Mouse (Mus musculus) midbrain, embryonic 13.5 days (tissue): Measurements from ENCODE around the gene Col5a1. TPM values are rescaled to one million over a fixed set of nuclear protein-coding genes. Genes with fewer than 3 reads are reported as not detected.

Source experiments
- ATAC-seq: fragments of 200-750 bp; cut with Nextera tagmentation; 2 replicates; pipeline ENCODE4 v1.8.0; 2017; ENCODE audit warnings: mild to moderate bottlenecking, moderate TSS enrichment, moderate library complexity
- H3K27ac ChIP-seq: fragments of 300-500 bp; sonication (generic); 2 replicates; pipeline ENCODE4 v1.5.1; 2015; ENCODE audit warnings: inconsistent platforms, mild to moderate bottlenecking, moderate library complexity
- H3K27me3 ChIP-seq: fragments of 300-500 bp; sonication (generic); 2 replicates; pipeline ENCODE4 v1.6.1; 2015; ENCODE audit warnings: mild to moderate bottlenecking, inconsistent platforms
- H3K36me3 ChIP-seq: fragments of 300-500 bp; sonication (generic); 2 replicates; pipeline ENCODE4 v1.6.1; 2015; ENCODE audit warnings: mild to moderate bottlenecking, inconsistent platforms
- H3K4me1 ChIP-seq: fragments of 300-500 bp; sonication (generic); replicated peaks from 2 replicates; pipeline ENCODE4 v1.6.1; 2015; ENCODE audit warnings: inconsistent platforms
- H3K4me2 ChIP-seq: fragments of 300-500 bp; sonication (generic); replicated peaks from 2 replicates; pipeline ENCODE4 v1.6.1; 2015; ENCODE audit warnings: moderate library complexity, mild to moderate bottlenecking, inconsistent platforms
- H3K4me3 ChIP-seq: fragments of 300-500 bp; sonication (generic); replicated peaks from 2 replicates; pipeline ENCODE4 v1.5.1; 2015; ENCODE audit warnings: mild to moderate bottlenecking, inconsistent platforms
- H3K9ac ChIP-seq: fragments of 300-500 bp; sonication (generic); replicated peaks from 2 replicates; pipeline ENCODE4 v1.6.1; 2015; ENCODE audit warnings: mild to moderate bottlenecking, inconsistent platforms
- H3K9me3 ChIP-seq: fragments of 300-500 bp; sonication (generic); 2 replicates; pipeline ENCODE4 v1.6.1; 2016; ENCODE audit warnings: mild to moderate bottlenecking, inconsistent platforms
- WGBS: fragments of 180-500 bp; shearing (Covaris S2); methylation state at CpG from one replicate; pipeline ENCODE4 v1.1.7; 2015; 5-methylcytosine and 5-hydroxymethylcytosine counted together
- polyA plus RNA-seq: library from polyadenylated mRNA; unstranded; fragments of >200 nt; fragmentation: Nextera tagmentation; extraction: Ambion mirVana; gene quantifications from 2 replicates; pipeline ENCODE4 v1.2.1, GENCODE M21; 2015

Gene Col5a1
- polyA plus RNA-seq, 1 experiment from 2014 or later = 9.2 TPM

DNA sequence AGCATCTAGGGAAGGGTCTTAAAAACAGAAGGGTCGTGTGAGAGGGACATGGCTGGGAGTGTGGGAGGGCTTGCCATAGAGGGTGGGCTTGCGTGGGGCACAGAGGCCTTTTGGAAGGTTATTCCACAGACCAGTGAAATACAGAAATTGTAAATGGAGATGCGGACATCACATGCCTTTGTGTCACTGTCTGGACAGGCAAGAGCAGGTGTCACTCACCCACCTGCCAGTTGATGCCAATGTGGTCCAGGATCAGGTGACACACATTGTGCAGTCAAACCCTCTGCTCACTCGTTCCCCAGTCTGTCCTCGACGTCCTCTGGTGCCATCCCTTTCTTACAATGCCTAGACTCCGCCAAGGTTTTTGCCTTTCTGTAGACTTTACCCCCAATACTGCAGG lies 160.9 kb downstream of the Col5a1 start:
- ATAC-seq = no peak
- Histone ChIP-seq H3K9me3 (peaks cover 12% of the 10 kb centered on the region; the same call in 1 of the 2 replicates), H3K27ac (no peak overlapping the region), H3K36me3 (no peaks in the 10 kb centered on the region), H3K27me3 (no peaks in the 10 kb centered on the region), H3K4me1 (no peaks in the 10 kb centered on the region), H3K4me3 (no peak overlapping the region), H3K4me2 (no peak overlapping the region), H3K9ac (no peak overlapping the region)
- WGBS = 82% methylated on average over 7 of the region's 7 CpGs

DNA sequence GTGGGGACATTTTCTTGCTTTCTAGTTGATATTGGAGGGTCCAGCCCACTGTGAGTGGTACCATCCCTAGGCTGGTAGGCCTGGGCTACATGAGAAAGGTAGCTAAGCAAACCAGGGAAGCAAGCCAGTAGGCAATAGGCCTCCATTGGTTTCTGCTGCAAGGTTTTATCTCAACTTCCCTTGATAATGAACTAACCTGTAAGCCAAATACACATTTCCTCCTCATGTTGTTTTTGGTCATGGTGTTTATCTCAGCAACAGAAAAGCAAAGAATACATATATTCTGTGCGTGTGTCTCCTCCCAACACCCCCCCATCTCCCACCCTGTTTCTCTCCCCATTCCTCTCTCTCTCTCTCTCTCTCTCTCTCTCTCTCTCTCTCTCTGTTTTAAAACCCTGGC lies 173.7 kb downstream of the Col5a1 start:
- WGBS = 92% methylated on average over 1 of the region's 1 CpGs
- no peak for ATAC-seq

GRCm38 (mm10) chr2:28063711-28064338 lies 177.6 kb downstream of the Col5a1 start:
- no peak for ATAC-seq
- Histone ChIP-seq H3K9me3 (no peaks in the 10 kb centered on the region), H3K27ac (no peak overlapping the region), H3K27me3 (no peaks in the 10 kb centered on the region), H3K9ac (no peak overlapping the region), H3K4me3 (no peak overlapping the region), H3K4me1 (peaks cover 17% of the 10 kb centered on the region), H3K4me2 (no peak overlapping the region), H3K36me3 (no peaks in the 10 kb centered on the region)
- 90% methylated on average over 4 of the region's 4 CpGs for WGBS

More for the DNA sequence above, 173.7 kb downstream of the Col5a1 start:
- Histone ChIP-seq H3K27me3 (no peaks in the 10 kb centered on the region), H3K4me2 (no peak overlapping the region), H3K36me3 (no peaks in the 10 kb centered on the region), H3K9me3 (no peaks in the 10 kb centered on the region), H3K27ac (no peak overlapping the region), H3K4me3 (no peak overlapping the region), H3K9ac (no peak overlapping the region), H3K4me1 (no peaks in the 10 kb centered on the region)

DNA sequence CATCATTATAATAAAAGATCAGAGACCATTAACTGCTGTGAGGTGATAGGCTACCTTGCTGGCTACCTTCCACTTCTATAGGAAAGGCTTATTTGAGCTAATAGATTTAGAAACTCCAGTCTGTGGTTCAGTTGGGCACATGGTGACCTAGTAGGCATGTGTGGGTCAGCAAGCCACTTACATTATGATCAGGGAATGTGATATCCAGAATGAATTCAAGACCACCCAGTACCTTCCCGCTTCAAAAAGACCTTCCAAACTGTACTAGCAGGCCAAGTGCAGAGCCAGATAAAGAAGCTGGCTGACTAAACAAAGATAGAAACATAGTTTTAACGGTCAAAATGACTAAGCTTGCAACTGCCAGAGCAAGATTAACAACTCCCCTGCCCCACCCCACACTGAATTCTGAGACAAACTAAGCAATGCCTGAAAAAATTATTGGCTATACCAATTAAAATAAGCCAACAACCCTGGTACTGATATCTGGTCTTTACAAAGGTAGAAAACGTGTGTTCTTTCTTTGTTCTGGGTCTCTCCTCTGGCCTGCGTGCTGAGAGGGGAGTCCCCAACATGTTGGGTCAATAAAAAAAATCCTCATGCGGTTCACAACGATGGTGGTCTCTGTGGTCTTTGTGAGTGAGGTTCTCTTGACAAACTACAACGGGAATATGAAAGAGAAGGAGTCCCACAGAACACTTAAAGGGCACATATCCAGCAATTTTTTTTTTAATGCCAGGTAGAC lies 178.3 kb downstream of the Col5a1 start:
- no peak for ATAC-seq

DNA sequence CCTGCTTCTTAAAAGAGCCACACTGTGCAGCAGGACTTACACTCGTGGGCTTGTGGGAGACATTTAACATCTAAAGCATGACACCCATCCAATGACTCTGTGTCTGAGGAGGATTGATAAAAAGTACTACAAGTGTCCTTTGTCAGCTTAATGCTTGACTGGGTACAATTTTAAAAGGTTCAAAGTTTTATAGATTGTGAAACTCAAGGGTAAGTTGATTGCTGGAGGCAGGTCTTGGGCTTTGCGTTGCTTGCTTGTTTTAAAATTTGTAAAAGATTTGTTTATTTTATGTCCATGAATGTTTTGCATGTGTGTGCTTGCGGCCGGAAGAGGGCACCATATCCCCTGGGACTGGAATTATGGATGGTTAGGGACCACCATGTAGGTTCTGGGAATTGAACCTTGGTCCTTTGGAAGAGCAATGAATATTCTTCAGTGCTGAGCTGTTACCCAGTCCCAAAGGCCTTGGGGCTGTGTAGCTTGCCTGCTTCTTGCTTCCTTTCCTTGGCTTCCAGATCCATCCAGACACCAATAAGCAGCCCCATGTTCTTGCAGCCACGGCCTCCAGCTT lies 178.9 kb downstream of the Col5a1 start:
- no peak overlapping the region for H3K4me2 ChIP-seq
- H3K27ac ChIP-seq = no peak overlapping the region
- peaks cover 20% of the 10 kb centered on the region for H3K4me1 ChIP-seq
- H3K27me3 ChIP-seq = no peaks in the 10 kb centered on the region
- H3K36me3 ChIP-seq = no peaks in the 10 kb centered on the region
- H3K9me3 ChIP-seq = no peaks in the 10 kb centered on the region
- no peak overlapping the region for H3K4me3 ChIP-seq
- H3K9ac ChIP-seq = no peak overlapping the region
- ATAC-seq = no peak
- WGBS = 87% methylated on average over 5 of the region's 5 CpGs

More for the DNA sequence above, 178.3 kb downstream of the Col5a1 start:
- Histone ChIP-seq H3K4me1 (peaks cover 20% of the 10 kb centered on the region), H3K9me3 (no peaks in the 10 kb centered on the region), H3K36me3 (no peaks in the 10 kb centered on the region), H3K4me3 (no peak overlapping the region), H3K4me2 (no peak overlapping the region), H3K27me3 (no peaks in the 10 kb centered on the region), H3K27ac (no peak overlapping the region), H3K9ac (no peak overlapping the region)
- WGBS = 84% methylated on average over 7 of the region's 7 CpGs

- WGBS = 74% methylated on average over 5 of the region's 5 CpGs
- H3K4me3 ChIP-seq = no peak overlapping the region
- no peak overlapping the region; the same call in 1 of the 2 replicates for H3K27ac ChIP-seq
These were observed 180.5 kb downstream of the Col5a1 start for GRCm38 (mm10) chr2:28066686-28067085.

GRCm38 (mm10) chr2:28067175-28067574 lies 180.9 kb downstream of the Col5a1 start:
- no peak overlapping the region for H3K4me3 ChIP-seq
- no peak overlapping the region for H3K4me2 ChIP-seq
- H3K9ac ChIP-seq = no peak overlapping the region
- peaks cover 20% of the 10 kb centered on the region for H3K4me1 ChIP-seq
- H3K36me3 ChIP-seq = no peaks in the 10 kb centered on the region
- H3K27me3 ChIP-seq = no peaks in the 10 kb centered on the region
- ATAC-seq = no peak
- 75% methylated on average over 6 of the region's 6 CpGs for WGBS
- H3K9me3 ChIP-seq = no peaks in the 10 kb centered on the region
- H3K27ac ChIP-seq = no peak overlapping the region; the same call in 1 of the 2 replicates

More at GRCm38 (mm10) chr2:28066686-28067085, 180.5 kb downstream of the Col5a1 start:
- H3K4me1 ChIP-seq = peaks cover 20% of the 10 kb centered on the region
- H3K4me2 ChIP-seq = no peak overlapping the region
- H3K27me3 ChIP-seq = no peaks in the 10 kb centered on the region
- no peak overlapping the region for H3K9ac ChIP-seq
- no peak for ATAC-seq
- H3K36me3 ChIP-seq = no peaks in the 10 kb centered on the region
- H3K9me3 ChIP-seq = no peaks in the 10 kb centered on the region

- H3K27me3 ChIP-seq = no peaks in the 10 kb centered on the region
These were observed 181.8 kb downstream of the Col5a1 start for GRCm38 (mm10) chr2:28067821-28068536.

DNA sequence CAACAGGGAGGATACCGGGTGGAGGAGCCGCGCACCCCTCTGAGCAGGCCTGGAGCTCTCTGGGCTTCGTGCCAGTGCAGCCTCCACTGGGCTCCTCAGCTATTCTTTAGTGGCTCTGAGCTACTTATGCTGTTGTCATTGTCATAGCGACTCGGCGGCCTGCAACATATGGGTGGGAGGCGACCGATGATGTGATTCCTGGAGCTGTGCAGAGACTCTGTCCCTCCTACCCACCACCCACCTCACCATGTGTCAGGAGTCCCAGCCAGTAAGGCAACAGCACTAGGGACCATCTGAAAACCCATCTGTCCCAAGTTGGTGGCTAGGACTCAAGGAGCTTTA lies 182.3 kb downstream of the Col5a1 start:
- Histone ChIP-seq H3K9ac (no peak overlapping the region), H3K4me2 (no peak overlapping the region), H3K36me3 (no peaks in the 10 kb centered on the region), H3K9me3 (no peaks in the 10 kb centered on the region), H3K27me3 (no peaks in the 10 kb centered on the region), H3K4me3 (no peak overlapping the region), H3K27ac (peak overlapping the region; percentile 47; the same call in 1 of the 2 replicates), H3K4me1 (peaks cover 20% of the 10 kb centered on the region)
- WGBS = 60% methylated on average over 9 of the region's 9 CpGs
- ATAC-seq = peak; percentile 95

More at GRCm38 (mm10) chr2:28067821-28068536, 181.8 kb downstream of the Col5a1 start:
- H3K9ac ChIP-seq = no peak overlapping the region
- ATAC-seq = peak; percentile 71; the same call in 1 of the 2 replicates
- H3K4me1 ChIP-seq = peaks cover 20% of the 10 kb centered on the region
- 79% methylated on average over 2 of the region's 2 CpGs for WGBS
- no peaks in the 10 kb centered on the region for H3K36me3 ChIP-seq
- no peaks in the 10 kb centered on the region for H3K9me3 ChIP-seq
- no peak overlapping the region for H3K4me3 ChIP-seq
- no peak overlapping the region for H3K27ac ChIP-seq
- no peak overlapping the region for H3K4me2 ChIP-seq

DNA sequence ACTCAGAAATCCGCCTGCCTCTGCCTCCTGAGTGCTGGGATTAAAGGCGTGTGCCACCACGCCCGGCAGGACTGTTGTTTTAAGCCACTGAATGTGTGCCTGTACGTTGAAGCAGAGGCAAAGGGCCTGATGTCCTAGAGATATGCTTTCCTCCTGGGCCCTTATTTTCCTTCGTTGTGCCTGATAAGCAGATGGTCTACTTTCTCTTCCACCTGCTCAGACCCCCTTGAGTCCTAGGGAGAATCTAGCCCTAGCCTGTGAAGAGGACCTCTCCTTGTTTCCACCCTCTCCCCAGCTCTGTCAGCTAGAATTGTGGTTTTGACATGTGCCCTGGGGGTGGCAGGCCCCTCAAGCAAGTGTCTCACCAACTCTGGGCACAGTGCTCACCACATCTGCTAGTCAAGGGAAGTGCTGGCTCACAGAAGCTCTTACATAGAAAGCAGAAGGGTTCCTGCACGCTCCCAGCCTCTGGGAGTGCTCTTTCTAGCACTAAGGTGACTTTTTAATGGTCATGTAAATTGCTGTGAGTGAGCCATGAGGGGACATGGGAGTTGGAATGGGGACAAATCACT lies 189.5 kb downstream of the Col5a1 start:
- H3K9me3 ChIP-seq = no peaks in the 10 kb centered on the region
- H3K27me3 ChIP-seq = no peaks in the 10 kb centered on the region
- no peaks in the 10 kb centered on the region for H3K36me3 ChIP-seq
- no peak overlapping the region for H3K27ac ChIP-seq
- no peak overlapping the region for H3K9ac ChIP-seq
- WGBS = 81% methylated on average over 7 of the region's 7 CpGs
- no peak for ATAC-seq
- no peak overlapping the region for H3K4me2 ChIP-seq
- no peaks in the 10 kb centered on the region for H3K4me1 ChIP-seq
- no peak overlapping the region for H3K4me3 ChIP-seq

DNA sequence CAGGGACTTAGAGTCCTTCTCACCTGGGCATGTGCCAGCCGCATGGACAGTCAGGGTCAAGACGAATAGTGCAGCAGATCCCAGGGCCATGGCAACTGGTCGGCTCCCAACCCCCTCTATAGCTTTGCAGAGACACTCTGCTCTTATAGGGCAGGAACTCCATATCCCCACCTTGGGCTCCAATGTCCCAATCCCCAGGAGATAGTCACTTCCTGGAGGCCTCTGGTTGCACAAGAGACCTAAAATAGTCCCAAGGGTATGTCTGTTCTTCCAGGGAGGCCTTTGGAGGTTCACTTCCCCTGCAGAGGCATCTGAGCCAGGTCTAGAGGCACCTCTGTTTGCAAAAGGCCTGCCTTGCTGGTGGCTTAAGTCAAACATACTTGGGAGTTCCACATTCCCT lies 198.5 kb downstream of the Col5a1 start, which contains the start of gene Fcnb:
Fcnb (minus strand) TSS at position 118 of the 400 bp plus-strand sequence.
- Histone ChIP-seq H3K27ac (no peak within 1 kb of the TSS), H3K4me2 (no peak within 1 kb of the TSS), H3K36me3 (no peaks in the 10 kb centered on the region), H3K9me3 (no peaks in the 10 kb centered on the region), H3K4me3 (no peak within 1 kb of the TSS), H3K27me3 (no peaks in the 10 kb centered on the region), H3K4me1 (peaks cover 9% of the 10 kb centered on the region), H3K9ac (no peak within 1 kb of the TSS)
- no peak for ATAC-seq
- WGBS = 88% methylated on average over 3 of the region's 3 CpGs
